Mouse (Mus musculus) stomach, embryonic 14.5 days (tissue): ENCODE measurements around the gene Kdm4a. TPM values are rescaled to one million over a fixed set of nuclear protein-coding genes. Genes with fewer than 3 reads are reported as not detected.

Experiments
- ATAC-seq: fragments of 200-750 bp; cut with Nextera tagmentation; 2 replicates; pipeline ENCODE4 v1.8.0; 2017; ENCODE audit warnings: low read depth, moderate TSS enrichment; ENCODE audit not compliant: insufficient number of reproducible peaks, insufficient read depth, low FRiP score
- H3K27ac ChIP-seq: fragments of 300-500 bp; sonication (generic); 2 replicates; pipeline ENCODE4 v1.5.1; 2014; ENCODE audit warnings: mild to moderate bottlenecking, low read length, moderate library complexity, mixed read lengths
- H3K27me3 ChIP-seq: fragments of 300-500 bp; sonication (generic); 2 replicates; pipeline ENCODE4 v1.6.1; 2014; ENCODE audit warnings: low read length, control low read depth, mixed read lengths; ENCODE audit not compliant: control insufficient read depth, insufficient read depth
- H3K36me3 ChIP-seq: fragments of 300-500 bp; sonication (generic); 2 replicates; pipeline ENCODE4 v1.6.1; 2014; ENCODE audit warnings: mild to moderate bottlenecking, control low read depth, low read length, moderate library complexity, mixed read lengths; ENCODE audit not compliant: control insufficient read depth, insufficient read depth
- H3K4me1 ChIP-seq: fragments of 300-500 bp; sonication (generic); 2 replicates; pipeline ENCODE4 v1.6.1; 2014; ENCODE audit warnings: low read length, control low read depth, mixed read lengths; ENCODE audit not compliant: control insufficient read depth, insufficient read depth
- H3K4me2 ChIP-seq: fragments of 300-500 bp; sonication (generic); replicated peaks from 2 replicates; pipeline ENCODE4 v1.6.1; 2014; ENCODE audit warnings: low read depth, low read length, control low read depth
- H3K4me3 ChIP-seq: fragments of 300-500 bp; sonication (generic); 2 replicates; pipeline ENCODE4 v1.5.1; 2014; ENCODE audit warnings: low read depth, low read length, control low read depth
- H3K9ac ChIP-seq: fragments of 300-500 bp; sonication (generic); replicated peaks from 2 replicates; pipeline ENCODE4 v1.6.1; 2014; ENCODE audit warnings: low read depth, mild to moderate bottlenecking, control low read depth, low read length, moderate library complexity, mixed read lengths
- H3K9me3 ChIP-seq: fragments of 300-500 bp; sonication (generic); 2 replicates; pipeline ENCODE4 v1.6.1; 2016; ENCODE audit warnings: low read depth, low read length, control low read depth; ENCODE audit not compliant: control insufficient read depth
- WGBS: fragments of 180-500 bp; shearing (Covaris S2); extraction: QIAGEN DNeasy Blood & Tissue Kit; methylation state at CpG from one replicate; pipeline ENCODE4 v1.1.7; 2014; 5-methylcytosine and 5-hydroxymethylcytosine counted together
- polyA plus RNA-seq: library from polyadenylated mRNA; unstranded; fragments of >200 nt; fragmentation: Nextera tagmentation; extraction: Ambion mirVana; gene quantifications from 2 replicates; pipeline ENCODE4 v1.2.1, GENCODE M21; 2014

Gene Kdm4a
- polyA plus RNA-seq, result 43.5 and 45.2 TPM in 2 replicates

DNA sequence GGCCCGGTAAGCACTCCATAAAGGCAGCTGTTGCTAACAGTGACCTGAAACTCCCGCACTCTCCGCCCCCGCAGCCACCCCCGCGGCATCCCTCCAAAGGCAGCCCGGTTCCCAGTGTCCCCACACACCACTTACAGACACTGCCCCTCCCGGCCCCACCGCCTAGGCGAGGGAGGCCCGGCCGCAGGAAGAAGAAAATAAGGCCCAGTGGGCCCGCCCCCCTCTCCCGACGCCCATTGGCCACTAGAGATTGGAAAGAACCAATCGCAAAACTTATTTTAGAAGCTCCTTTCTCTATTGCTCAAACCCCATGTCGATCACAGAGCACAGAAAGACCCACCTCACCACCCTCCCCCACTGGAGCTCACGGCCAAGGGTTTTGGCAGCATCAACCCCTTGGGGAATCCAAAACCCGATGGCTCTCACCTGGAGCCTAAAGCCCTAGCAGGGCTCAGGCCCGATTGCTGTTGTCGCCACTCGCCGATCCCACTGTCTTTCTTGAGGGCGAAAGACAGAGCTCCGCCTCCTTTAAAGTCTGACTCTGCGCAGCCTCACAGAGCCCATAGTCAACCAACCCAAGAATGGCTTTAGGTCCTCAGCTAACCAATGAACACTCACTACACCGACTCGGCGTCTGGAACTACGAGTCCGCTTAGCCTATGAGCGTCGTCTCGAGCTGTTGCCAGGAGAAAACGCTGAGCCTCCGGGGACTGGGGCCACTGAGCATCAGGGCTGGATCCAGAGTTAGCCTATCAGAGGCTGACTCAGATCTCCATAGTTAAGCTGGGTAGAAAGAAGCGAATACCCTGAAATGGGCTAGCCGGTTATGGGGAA lies at the start of gene Kdm4a:
Gene Kdm4a (minus strand): TSS at position 577 of the 834 bp plus-strand sequence.
- peak within 1 kb of the TSS; percentile 59 for H3K4me3 ChIP-seq
- under 1% methylated on average over 38 of the region's 38 CpGs for WGBS
- H3K9ac ChIP-seq, result peak within 1 kb of the TSS; percentile 71
- H3K36me3 ChIP-seq, result peaks cover 25% of the 10 kb centered on the region
- H3K27ac ChIP-seq, result peak within 1 kb of the TSS; percentile 92
- H3K9me3 ChIP-seq, result no peaks in the 10 kb centered on the region
- peak within 1 kb of the TSS; percentile 79 for H3K4me2 ChIP-seq
- ATAC-seq, result peak; percentile 100
- peaks cover 11% of the 10 kb centered on the region for H3K4me1 ChIP-seq
- no peaks in the 10 kb centered on the region for H3K27me3 ChIP-seq

DNA sequence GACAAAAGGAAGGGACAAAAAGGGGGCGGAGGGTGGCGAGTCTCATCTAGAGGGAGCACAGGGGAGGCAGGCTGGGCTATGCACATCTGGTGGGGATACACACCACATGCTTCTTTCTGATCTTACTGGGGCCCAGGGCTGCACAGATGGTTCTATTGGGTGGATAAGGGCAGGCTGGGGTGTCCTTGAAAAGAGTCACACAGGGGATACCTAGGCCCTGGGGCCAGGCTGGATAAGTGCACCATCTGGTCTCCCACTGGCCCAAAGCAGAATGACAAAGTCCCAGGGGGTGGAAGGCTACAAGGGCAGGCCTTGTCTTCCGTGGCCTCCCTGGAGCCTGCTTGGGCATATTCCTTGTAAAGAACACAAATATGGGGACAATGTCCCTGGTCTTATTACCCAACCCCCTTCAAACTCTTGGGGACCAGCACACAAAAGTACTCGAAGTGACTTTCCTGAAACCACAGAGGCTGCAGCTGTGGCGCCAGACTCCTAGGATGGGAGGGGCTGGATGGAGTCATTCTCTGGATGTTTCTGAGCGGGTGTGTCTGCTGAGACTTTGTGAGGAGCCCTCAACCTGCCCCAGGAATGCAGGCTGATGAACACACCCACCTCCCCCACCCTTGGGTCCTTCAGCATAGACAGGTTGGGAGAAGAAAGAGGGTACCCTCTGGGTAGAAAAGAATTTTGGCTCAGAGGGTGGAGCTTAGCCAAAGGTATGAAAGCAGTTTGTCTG lies 49.4 kb upstream of the Kdm4a start:
- no peaks in the 10 kb centered on the region for H3K27me3 ChIP-seq
- 65% methylated on average over 6 of the region's 6 CpGs for WGBS
- H3K9ac ChIP-seq, result no peak overlapping the region
- no peak overlapping the region for H3K4me2 ChIP-seq
- no peak overlapping the region for H3K27ac ChIP-seq
- no peak for ATAC-seq
- H3K4me1 ChIP-seq, result no peaks in the 10 kb centered on the region
- peaks cover 76% of the 10 kb centered on the region for H3K36me3 ChIP-seq
- H3K9me3 ChIP-seq, result no peaks in the 10 kb centered on the region
- no peak overlapping the region for H3K4me3 ChIP-seq

DNA sequence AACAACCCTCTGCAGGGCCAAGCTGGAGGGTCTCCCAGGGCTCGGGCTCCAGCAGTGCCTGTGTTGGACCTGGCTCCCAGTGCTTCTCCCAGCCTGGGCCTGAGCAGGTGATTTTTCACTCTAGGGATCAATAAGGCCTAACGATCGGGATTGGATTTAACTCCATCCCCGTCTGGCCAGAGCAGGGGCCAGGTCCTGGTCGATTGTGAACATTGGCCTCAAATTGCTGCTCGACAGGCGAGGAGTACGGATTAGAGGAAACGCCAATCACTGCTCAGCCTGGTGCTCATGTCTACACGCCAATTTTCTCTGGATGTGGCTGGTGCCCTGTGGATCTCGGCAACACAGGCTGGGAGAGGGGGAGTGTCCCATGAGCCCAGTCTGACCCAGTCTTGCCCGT lies 47.6 kb upstream of the Kdm4a start:
- H3K4me1 ChIP-seq, result no peaks in the 10 kb centered on the region
- H3K27me3 ChIP-seq, result no peaks in the 10 kb centered on the region
- H3K9me3 ChIP-seq, result no peaks in the 10 kb centered on the region
- 79% methylated on average over 12 of the region's 12 CpGs for WGBS
- H3K9ac ChIP-seq, result no peak overlapping the region
- H3K4me2 ChIP-seq, result no peak overlapping the region
- ATAC-seq, result no peak
- no peak overlapping the region for H3K4me3 ChIP-seq
- H3K36me3 ChIP-seq, result peaks cover 87% of the 10 kb centered on the region
- H3K27ac ChIP-seq, result no peak overlapping the region

DNA sequence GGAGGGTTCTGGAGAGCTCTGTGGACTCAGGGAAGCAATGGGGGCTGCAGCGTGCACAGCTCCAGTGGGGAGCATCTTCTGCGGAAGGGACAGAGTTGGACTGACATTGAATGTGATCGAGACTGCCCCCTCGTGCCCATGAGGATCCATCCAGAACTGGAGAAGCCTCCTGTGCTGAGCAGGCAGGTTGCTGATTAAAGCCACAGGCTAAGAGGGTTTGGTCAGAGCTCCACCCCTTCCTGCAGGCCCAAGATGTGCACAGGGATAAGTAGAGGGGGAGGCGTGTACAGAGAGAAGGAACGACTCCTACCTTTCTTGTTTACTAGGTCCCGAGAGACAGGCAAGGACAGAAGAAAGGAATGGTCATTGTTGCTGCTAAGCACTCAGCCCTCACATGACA lies 41.4 kb upstream of the Kdm4a start:
- H3K36me3 ChIP-seq, result peaks cover 81% of the 10 kb centered on the region
- no peaks in the 10 kb centered on the region for H3K9me3 ChIP-seq

DNA sequence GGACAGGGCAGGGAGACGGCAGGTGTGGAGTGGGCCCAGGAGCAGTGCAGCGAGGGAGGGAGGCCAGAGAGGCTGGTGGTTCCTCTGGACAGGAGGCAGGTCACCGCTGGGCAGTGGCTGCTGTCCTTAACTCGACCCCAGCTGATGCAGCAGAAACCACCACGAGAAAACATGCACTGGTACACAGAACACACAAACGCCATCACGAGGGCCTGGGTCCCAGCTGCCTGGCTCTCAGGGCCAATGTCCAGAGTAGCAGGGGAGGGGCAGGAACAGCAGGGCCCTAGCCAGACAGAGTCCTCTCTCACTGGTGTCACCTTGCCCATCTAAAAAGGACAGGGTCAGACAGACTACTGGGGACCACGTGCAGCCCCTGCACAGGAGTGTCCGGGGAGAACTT lies 40.9 kb upstream of the Kdm4a start:
- H3K4me3 ChIP-seq, result no peak overlapping the region
- H3K9ac ChIP-seq, result no peak overlapping the region
- no peaks in the 10 kb centered on the region for H3K9me3 ChIP-seq
- H3K27me3 ChIP-seq, result no peaks in the 10 kb centered on the region
- no peak overlapping the region for H3K4me2 ChIP-seq
- 81% methylated on average over 9 of the region's 9 CpGs for WGBS
- H3K4me1 ChIP-seq, result no peaks in the 10 kb centered on the region
- H3K27ac ChIP-seq, result no peak overlapping the region
- H3K36me3 ChIP-seq, result peaks cover 81% of the 10 kb centered on the region
- ATAC-seq, result no peak

More for the DNA sequence above, 41.4 kb upstream of the Kdm4a start:
- no peaks in the 10 kb centered on the region for H3K27me3 ChIP-seq
- no peak overlapping the region for H3K4me3 ChIP-seq
- 75% methylated on average over 7 of the region's 7 CpGs for WGBS
- no peak overlapping the region for H3K4me2 ChIP-seq
- ATAC-seq, result no peak
- H3K9ac ChIP-seq, result no peak overlapping the region
- H3K27ac ChIP-seq, result no peak overlapping the region
- no peaks in the 10 kb centered on the region for H3K4me1 ChIP-seq

DNA sequence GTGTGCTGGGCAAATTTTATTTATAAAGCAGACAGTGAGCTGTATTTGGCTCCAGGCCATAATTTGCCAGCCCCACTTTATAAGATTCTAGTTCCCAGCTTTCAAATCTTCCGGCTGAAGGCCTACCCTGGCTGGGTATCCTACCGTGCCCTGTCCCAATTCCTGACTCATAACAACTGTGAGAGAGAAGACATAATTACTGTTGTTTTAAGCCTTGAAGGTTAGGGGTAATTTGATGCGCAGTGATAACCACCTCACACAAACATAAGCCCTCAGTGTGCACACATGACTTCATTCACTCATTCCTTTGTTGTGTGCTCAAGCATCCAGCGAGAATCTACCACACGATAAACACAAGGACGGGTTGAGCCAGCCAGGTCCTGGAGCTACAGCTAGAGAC lies 39.6 kb upstream of the Kdm4a start:
- no peak for ATAC-seq
- no peaks in the 10 kb centered on the region for H3K27me3 ChIP-seq
- 80% methylated on average over 6 of the region's 6 CpGs for WGBS
- no peaks in the 10 kb centered on the region for H3K9me3 ChIP-seq
- H3K4me2 ChIP-seq, result no peak overlapping the region
- H3K9ac ChIP-seq, result no peak overlapping the region
- peaks cover 82% of the 10 kb centered on the region for H3K36me3 ChIP-seq
- no peak overlapping the region for H3K27ac ChIP-seq
- H3K4me3 ChIP-seq, result no peak overlapping the region
- H3K4me1 ChIP-seq, result no peaks in the 10 kb centered on the region

DNA sequence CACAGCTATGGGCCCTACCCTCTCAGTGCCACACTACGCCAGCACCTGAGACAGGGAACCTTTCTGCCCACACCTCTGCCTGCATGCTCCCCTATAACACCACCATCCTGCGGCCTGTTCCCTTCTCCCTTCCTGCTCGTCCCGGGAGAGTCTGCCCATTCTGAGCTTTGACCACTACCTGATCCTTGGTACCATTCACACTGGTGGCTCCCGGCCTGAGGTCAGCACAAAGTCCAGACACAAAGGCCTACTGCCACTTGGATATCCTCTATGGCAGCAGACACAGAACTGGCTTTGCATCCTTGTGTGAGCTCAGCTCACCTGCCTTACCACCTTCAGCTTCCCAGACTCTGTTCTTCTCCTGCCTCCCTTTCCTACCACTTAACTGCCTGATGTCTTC lies 38.7 kb upstream of the Kdm4a start:
- Histone ChIP-seq H3K27me3 (no peaks in the 10 kb centered on the region), H3K4me3 (no peak overlapping the region), H3K9ac (no peak overlapping the region), H3K27ac (no peak overlapping the region), H3K4me1 (no peaks in the 10 kb centered on the region), H3K9me3 (no peaks in the 10 kb centered on the region), H3K4me2 (no peak overlapping the region), H3K36me3 (peaks cover 81% of the 10 kb centered on the region)
- WGBS, result 90% methylated on average over 5 of the region's 5 CpGs
- ATAC-seq, result no peak

DNA sequence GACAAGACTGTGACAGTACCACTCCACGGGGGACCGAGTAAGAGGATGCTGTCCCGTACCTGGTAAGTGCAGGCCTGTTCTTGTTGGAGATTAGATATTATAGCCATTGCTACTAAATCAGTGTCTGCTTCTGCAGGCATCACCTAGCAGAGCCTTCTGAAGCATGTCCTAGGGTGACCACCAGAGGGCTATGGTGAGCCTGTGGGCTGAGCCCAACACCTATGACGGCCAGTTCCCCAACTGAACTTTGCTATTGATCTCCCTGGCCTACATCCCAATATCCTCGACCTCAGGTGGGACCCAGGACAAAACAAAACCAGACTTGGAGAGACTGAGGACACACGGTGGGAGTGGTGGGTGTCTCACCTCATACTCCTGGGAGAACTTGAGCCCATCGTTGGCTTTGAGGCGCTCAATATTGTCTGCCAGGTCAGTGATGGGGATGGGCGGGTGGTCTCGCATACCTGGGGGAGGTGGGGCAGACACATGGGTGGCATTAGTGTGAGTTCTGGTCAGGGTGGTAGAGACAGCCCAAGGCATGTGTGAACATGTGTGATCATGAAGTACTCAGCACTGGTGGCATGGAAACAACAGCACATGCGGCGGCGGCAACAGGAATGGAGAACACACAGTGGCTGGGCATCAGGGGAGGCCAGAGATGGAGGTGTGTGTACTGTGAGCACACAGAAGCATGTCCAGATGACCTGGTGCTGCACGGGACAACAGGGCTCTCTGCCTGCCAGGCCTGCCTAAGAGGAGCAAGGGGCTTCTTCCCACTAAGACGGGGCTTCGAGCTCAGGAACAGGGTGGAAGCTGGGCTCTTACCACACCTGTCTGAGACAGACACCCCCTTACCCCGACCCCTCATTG lies 37.1 kb upstream of the Kdm4a start:
- 0 out of 2 replicates have a peak, but pooled peaks have one; percentile 14 for ATAC-seq
- H3K36me3 ChIP-seq, result peaks cover 81% of the 10 kb centered on the region

More for the DNA sequence above, 37.1 kb upstream of the Kdm4a start:
- H3K4me2 ChIP-seq, result no peak overlapping the region
- H3K27ac ChIP-seq, result no peak overlapping the region
- WGBS, result 79% methylated on average over 17 of the region's 17 CpGs
- no peaks in the 10 kb centered on the region for H3K9me3 ChIP-seq
- H3K4me1 ChIP-seq, result no peaks in the 10 kb centered on the region
- H3K27me3 ChIP-seq, result no peaks in the 10 kb centered on the region
- H3K9ac ChIP-seq, result no peak overlapping the region
- H3K4me3 ChIP-seq, result no peak overlapping the region
